Mouse (Mus musculus) testis, postnatal 14 days (tissue): Measurements from ENCODE around the gene Tmub1.
A peak's percentile ranks its signal among the peaks of the same experiment; 100 is the strongest.

Experiments used
- DNase-seq: peaks from one replicate; pipeline ENCODE4 v3.0.0; 2021; ENCODE audit warnings: low spot score

Tmub1 gene

DNA sequence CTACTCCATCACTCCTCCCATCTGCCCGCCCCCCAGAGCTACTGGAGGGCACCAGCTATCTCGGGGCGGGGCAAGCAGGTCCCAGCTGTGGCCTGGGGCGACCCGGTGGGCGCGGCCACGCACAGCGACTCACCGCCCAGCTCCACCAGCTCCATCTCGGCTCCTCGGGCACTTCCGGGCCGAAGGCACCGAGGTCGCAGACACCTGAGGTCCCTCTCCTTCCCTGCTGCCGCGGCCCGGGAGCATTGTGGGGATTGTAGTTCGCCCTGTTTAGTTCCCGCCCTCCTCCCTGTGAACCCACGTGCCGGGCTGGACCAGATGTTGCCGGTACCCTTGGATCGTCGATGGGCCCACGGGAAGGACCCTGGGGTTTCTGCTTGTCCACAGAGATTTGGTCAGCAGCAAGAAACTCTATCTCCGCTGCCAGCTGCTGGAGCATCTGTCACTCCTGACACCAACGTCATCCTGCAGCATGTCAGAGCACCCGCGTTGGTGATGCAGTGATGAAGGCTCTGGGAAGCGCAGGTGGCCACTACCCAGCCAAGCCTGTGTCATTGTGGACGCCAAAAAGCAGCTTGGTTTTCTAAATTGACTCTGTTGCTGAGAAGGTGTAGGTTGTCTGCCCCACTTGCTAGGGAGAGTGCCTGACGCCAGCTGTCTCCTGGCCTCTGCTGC is at the start of gene Tmub1:
Gene Tmub1 (minus strand): TSS at position 231 of the 675 bp plus-strand sequence.
- peak; percentile 85 for DNase-seq

DNA sequence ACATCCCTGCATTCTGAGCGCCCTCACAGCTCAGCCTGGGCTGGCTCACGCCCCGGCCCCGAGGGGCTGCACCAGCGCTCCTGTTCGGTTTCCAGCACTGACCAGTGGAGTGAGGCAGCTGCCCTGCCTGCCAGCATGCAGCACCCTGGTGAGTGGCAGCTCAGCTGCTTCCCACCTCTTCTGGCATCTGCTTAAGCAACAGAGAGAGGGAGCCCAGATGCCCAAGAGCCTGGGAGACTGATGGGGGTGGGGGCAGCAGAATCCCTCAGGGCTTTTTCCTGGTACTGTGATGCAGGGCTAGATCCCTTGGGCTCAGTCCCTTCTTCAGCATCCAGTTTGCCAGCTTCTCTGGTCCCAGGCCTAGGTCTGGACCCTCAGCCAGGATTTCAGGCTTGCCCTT is 49.1 kb upstream of the Tmub1 start:
- DNase-seq = no peak

DNA sequence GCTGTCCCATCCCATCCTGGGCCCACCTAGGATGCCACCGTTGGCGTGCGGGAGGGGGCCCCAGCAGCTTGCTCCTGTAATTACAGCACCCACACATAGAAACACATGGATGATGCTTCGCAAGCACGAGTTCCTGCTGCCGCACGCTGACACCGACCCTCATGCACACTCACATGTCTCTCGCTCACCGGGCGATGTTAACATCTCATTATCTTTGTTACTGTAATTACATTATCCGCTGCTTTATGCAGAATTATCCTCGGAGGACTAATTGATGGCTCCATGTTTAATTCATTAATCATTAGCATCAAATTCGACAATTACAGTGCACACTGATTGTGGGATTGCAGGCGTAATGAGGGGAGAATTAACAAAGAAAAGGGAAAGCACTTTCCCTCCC is 47.4 kb upstream of the Tmub1 start:
- DNase-seq = no peak

- DNase-seq = no peak
These were observed 45.1 kb upstream of the Tmub1 start for GRCm38 (mm10) chr5:24492546-24493285.

GRCm38 (mm10) chr5:24490413-24490920 is 42.8 kb upstream of the Tmub1 start:
- DNase-seq = no peak

GRCm38 (mm10) chr5:24486738-24487137 is 39.1 kb upstream of the Tmub1 start:
- no peak for DNase-seq

- peak; percentile 65 for DNase-seq
These were observed 38.4 kb upstream of the Tmub1 start for GRCm38 (mm10) chr5:24486097-24486496.

GRCm38 (mm10) chr5:24484963-24485362 is 37.3 kb upstream of the Tmub1 start:
- DNase-seq = no peak

- no peak for DNase-seq
These were observed 35.7 kb upstream of the Tmub1 start for GRCm38 (mm10) chr5:24483326-24483725.

DNA sequence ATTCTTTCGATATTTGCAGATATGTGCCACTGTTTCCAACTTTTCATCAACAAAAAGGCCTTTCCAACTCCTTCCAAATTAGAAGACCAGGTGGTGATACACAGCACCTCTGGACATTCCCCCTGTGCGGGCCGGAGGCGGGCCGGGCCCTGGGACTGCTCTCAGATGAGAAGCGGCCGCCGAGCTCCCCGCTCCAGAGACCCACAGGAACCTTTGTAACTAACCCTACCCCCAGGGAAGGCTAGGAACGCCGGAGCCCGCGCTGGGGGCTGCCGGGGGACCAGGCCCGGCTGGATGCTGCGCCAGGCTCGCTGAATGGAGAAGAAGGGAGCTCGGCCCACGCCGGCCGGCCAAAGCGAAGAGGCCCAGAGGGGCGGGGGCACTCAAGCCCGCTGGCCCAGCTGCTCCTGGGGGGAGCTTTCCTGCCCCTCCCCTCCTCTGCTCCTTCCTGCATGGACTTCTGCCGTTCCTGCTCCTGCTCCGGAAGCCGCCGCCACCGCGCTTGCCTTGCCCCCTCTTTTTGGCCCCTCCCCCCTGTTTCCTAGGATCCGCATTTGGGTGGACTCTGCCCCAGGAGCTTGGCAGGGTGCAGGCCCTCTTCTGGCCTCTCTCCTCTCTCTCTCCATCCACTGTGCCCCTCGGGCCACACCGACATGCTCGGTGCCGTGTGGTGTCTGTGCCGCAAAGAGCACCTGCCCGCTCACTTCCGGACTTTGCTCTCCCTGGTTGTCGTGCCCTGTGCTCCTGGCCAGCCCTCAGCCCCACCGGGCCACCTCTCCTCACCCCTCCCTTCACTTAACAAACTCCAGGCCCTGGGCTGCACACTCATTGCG is 34.8 kb upstream of the Tmub1 start:
- DNase-seq = no peak

GRCm38 (mm10) chr5:24481647-24482046 is 34.0 kb upstream of the Tmub1 start:
- peak; percentile 59 for DNase-seq

DNA sequence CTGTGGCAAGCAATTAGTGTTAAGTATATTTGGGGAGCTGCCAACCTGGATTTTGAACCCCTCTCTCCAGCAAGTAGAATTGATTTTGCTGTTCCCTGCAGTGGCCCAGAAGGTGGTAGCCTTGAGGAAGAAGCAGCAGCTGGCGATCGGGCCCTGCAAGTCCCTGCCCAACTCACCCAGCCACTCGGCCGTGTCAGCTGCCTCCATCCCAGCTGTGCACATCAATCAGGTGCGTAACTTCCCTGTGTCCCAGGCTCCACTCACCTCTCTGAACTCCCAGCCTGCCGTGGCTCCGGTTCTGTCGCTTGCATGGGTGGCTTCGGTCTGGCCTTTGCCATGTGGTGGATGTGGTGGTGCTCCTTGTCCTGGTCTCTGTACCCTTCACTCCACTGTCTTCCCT is 30.3 kb upstream of the Tmub1 start:
- DNase-seq = no peak

DNA sequence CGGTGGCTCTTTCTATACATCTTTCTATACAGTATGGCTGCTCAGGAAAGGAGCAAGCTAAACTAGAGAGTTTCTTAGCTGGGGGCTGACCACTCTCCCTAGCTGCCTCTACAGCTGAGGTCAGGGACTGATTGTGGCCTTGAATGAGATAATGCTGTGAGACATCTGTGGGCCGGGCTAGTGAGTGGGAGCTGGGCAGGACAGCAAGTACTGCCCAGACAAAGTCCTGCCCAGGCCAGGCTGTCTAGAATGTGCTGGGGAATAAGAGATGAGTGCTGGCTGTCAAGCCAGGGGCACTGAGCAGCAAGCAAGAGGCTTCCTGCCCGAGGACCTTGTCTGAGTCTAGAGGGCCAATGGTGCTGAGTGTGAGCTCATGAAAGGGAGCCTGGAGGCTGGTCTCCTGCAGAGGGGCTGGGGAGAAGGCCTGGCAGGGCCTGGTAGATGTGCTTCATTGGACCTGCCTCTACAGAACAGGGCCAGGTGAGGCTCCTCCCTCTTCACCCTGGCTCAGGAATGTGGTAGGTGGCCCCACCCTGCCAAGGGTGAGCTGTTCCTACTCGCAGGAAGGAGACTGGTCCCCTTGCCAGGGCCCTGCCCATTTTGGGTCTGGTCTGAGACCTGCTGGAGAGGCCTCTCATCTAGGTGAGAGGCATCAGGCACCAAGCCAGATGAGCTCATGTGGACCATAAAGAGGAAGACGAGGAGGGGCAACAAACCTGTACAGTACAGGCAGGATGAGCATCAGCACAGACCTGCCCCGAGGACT is 28.0 kb upstream of the Tmub1 start:
- DNase-seq = peak; percentile 82

DNA sequence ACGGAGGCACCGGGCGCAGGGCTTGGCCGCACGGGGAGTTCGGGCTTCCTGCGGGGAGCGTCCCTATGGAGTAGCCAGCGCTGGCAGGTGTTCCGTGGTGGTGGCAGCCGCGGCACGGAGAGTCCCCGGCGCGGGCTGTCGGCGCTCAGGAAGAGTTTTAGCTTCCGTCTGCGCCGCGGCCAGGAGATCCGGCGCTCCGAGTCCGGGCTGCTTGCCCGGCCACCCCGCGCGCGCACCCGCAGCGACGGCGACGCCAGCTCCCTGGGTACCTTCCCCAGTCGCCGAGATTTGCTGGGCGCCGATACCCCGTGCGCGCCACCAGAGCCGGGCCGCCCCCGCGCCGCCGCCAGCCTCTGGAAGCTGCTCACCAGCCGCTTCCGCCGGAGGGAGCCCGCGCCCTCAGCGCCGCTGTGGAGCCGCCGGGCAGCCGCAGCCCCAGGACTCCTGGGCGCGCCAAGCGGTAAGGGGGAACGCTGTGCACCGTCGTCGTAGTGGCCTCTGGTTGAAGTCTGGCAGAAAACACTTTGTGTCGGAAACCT is 27.1 kb upstream of the Tmub1 start:
- peak; percentile 60 for DNase-seq

DNA sequence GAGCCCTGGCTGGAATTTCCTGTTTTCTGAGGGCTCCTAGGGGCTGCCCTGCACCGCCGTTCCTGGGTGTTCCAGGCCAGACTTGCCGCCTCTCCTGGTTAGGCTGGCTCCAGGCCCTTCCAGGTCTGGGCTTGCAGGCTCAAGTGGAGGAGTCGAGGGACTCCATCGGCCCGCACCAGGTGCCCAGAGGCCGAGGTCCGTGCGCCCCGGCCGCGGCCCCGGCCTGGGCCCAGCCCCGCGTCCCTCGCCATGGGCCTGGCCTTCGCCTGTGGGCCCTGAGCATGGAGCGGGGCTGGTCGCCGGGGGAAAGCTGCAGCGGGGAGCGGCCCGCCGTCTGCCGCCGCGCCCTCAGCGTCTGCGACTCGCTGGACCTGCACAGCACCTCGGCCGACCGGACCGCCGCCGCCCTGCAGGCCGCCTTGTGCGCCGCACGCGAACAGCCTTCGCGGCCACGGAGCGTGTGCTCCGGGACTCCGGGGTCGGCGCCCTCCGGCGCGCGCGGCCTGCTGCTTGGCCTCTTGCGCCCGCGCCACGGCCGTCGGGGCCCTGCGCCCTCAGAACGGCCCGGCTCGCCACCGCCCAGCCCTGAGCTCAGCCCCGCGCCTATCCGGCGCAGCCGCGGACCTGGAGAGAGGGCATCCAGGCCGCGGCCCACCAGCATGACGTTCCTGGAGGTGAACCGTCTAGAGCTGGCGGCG is 26.5 kb upstream of the Tmub1 start:
- no peak for DNase-seq

- DNase-seq = no peak
These were observed 25.4 kb upstream of the Tmub1 start for GRCm38 (mm10) chr5:24472884-24473619.

DNA sequence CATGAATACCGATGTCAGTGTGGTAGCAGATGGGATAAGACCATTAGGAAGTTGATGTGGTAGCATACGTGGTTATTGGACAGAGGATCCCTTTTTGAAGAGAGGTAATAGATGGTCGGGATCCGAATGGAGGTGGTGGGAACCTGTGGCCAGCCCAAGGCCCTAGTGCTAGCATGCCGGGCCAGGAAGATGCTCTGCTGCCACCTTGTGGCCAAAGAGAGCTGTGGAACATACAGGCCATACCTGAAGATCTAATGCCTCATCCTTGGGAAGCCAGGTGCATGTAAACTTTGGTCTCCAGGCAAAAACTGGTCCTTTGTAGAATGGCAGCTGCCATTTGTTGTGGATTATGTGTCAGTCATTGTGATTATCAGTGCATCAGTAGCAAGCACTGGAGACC is 22.9 kb upstream of the Tmub1 start:
- peak; percentile 49 for DNase-seq

GRCm38 (mm10) chr5:24466762-24467161 is 19.1 kb upstream of the Tmub1 start:
- no peak for DNase-seq

GRCm38 (mm10) chr5:24455613-24456012 is 8.0 kb upstream of the Tmub1 start:
- no peak for DNase-seq

DNA sequence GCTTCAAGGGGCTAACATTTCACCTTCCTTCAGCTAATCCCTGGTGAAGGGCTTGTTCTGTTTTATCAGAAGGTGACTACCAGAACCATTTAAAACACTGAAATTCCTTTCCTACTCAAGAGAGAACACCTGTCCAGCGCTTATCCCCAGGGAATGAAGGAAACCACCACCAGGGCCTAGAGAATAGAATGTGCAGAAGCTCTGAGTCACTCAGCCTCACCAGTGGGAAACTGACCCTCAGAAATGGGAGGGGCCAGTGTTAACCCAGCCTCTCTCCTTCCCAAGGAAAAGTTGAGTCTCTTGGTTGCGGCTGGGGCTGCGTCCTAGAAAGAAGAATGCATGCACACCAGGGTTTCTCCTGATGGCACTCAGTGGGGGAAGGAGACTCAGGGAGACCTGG is 7.4 kb upstream of the Tmub1 start:
- no peak for DNase-seq
